Mouse (Mus musculus) embryonic fibroblast, embryonic 13.5 days (primary cell): Measurements from ENCODE around the gene Kcnt2.

Experiments
- CTCF ChIP-seq: IDR thresholded peaks from 2 replicates; pipeline ENCODE4 v1.5.1; 2011; ENCODE audit warnings: mild to moderate bottlenecking, control low read depth, low read length, moderate library complexity, borderline replicate concordance; ENCODE audit not compliant: insufficient read depth
- POLR2A ChIP-seq: IDR thresholded peaks from 2 replicates; pipeline ENCODE4 v1.6.1; 2011; ENCODE audit warnings: low read depth, mild to moderate bottlenecking, control low read depth, low read length, moderate library complexity

- no peak for TF ChIP-seq CTCF
- TF ChIP-seq POLR2A = no peak
Observed at GRCm38 (mm10) chr1:140455903-140456302, 209.9 kb downstream of the Kcnt2 start.
